Mouse (Mus musculus) Patski (cell line): ENCODE measurements at regions not wholly inside any gene's neighbourhood (a gene's known extent, or its start where the extent isn't known, plus 50 kb on each side); places are given as distances from the start of the nearest gene placed in this dataset.
A peak's percentile ranks its signal among the peaks of the same experiment; 100 is the strongest.

Experiments
- ATAC-seq: fragments of 100-300 bp; one replicate; pipeline ENCODE4 v1.8.0; 2021
- CTCF ChIA-PET: fragments of 350-600 bp; sonication (Branson Sonifier 250); formaldehyde crosslinking; loops from one replicate; lab custom pipeline; 2022; ENCODE audit warnings: inconsistent platforms; lab: Charles Lee
- POLR2A ChIA-PET: fragments of 350-600 bp; sonication (Branson Sonifier 250); formaldehyde crosslinking; loops from one replicate; lab custom pipeline; 2022; ENCODE audit warnings: antibody characterized with exemption, inconsistent platforms; lab: Charles Lee
- DNase-seq: peaks from one replicate; pipeline ENCODE4 v3.0.0-alpha.2; 2011; ENCODE audit warnings: low read depth, low spot score
- H3K27me3 ChIP-seq: fragments of 371-371 bp; one replicate; pipeline ENCODE4 v1.5.1; 2021
- CTCF ChIP-seq: fragments of 100-300 bp; IDR thresholded peaks from one replicate; pipeline ENCODE4 v1.5.1; 2021
- in situ Hi-C: fragments of 300-500 bp; cut with MboI; formaldehyde crosslinking; loops from 3 replicates; pipeline ENCODE4 v1.11.1; 2018; ENCODE audit warnings: low pct_unique_long_range_greater_than_20kb, mixed read lengths

- ChIA-PET POLR2A (interaction anchor here (0.5 kb wide), 1 partner anchor 667 kb away, joined by 3 read pairs; no protein-coding TSS in a partner anchor), CTCF (no interaction called here)
- DNase-seq: no peak
- in situ Hi-C loops: no loop called here
- no peaks in the 10 kb centered on the region for H3K27me3 ChIP-seq
- no peak for ATAC-seq
- no peak for TF ChIP-seq CTCF
Measured at GRCm38 (mm10) chr14:24794359-24794845, 307.5 kb downstream of the Rps24 start.

DNA sequence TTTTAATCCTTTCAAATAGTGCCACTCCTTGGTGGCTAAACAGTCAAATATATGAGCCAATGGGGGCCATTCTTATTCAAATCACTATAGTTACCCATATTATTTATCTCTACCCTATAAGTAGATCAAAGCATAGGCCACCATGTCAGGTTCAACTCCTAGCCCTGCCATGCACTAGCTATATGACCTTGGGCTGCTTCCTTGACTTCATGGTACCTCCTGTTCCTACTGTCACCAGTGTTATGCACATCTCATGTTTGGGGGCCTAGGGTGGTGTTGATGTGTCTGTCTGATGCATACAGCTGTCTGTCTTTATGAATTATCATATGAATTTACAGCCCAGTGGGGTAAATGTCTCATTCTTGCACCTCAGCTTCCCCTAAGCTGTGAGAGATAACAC is 310.6 kb downstream of the Rps24 start:
- no peaks in the 10 kb centered on the region for H3K27me3 ChIP-seq
- no peak for TF ChIP-seq CTCF
- in situ Hi-C loops: no loop called here
- ATAC-seq: no peak
- ChIA-PET POLR2A (no interaction called here), CTCF (no interaction called here)
- DNase-seq: no peak

DNA sequence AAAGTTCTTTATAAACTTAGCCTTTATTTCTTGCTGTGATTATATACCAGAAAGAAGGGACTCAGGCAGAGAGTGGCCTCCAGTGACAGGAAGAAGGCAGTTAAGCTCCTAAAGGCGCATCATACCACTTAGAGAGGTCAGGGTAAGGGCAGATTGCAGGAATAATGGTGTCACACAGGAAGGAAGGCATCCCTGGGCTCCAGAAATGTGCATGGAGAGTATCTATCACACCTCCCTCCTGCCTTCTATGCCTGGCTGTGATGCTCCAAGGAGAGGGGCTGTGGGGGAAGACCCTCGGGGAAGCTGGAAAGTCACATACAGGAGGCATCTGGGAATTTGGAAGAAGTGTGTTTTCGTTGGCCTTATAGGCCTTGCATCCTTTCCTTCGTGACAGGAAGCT is 311.1 kb downstream of the Rps24 start:
- no peaks in the 10 kb centered on the region for H3K27me3 ChIP-seq
- ATAC-seq (no peak), DNase-seq (no peak)
- ChIA-PET CTCF (no interaction called here), POLR2A (no interaction called here)
- no peak for TF ChIP-seq CTCF
- in situ Hi-C loops: no loop called here

DNA sequence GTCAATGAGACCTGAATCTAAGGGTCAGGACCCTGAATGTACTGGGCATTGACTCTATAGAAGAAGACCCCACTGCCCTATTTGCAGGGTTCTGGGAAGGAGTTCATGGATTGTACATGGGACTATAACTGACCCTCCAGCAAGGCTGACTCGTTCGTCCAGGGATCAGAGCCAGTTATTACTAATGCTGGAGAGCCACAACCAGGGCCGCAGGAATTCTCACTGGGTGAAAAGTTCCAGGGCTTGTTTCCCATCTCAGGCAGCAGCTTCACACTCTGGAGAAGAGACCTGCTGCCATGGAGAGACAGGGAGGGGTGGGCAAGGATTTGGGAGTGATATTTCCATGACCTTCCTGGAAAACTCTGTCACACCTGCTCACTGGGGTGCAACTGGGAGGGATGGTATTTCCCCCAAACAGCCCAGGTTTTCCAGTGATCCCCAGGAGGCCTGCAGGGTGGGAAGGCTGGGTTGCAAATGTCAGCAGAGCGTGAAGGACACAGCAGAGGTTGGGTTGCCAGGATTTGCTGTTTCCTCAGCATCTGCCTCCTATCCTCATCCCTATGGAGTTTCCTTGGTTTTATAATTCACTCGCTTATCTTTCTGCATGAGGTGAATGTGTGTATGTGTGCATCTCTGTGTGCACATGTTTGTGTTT is 316.2 kb downstream of the Rps24 start:
- in situ Hi-C loops: no loop called here
- ChIA-PET CTCF (interaction anchor here (1.3 kb wide), 1 partner anchor 36 kb away, joined by 3 read pairs; no protein-coding TSS in a partner anchor), POLR2A (interaction anchor here (0.7 kb wide), 1 partner anchor 380 kb away, joined by 4 read pairs; no protein-coding TSS in a partner anchor)
- TF ChIP-seq CTCF: no peak
- peak; percentile 53 for DNase-seq
- H3K27me3 ChIP-seq: no peaks in the 10 kb centered on the region
- peak; percentile 46 for ATAC-seq

GRCm38 (mm10) chr14:24807061-24807460 is 320.1 kb downstream of the Rps24 start:
- ATAC-seq (no peak), DNase-seq (no peak)
- POLR2A ChIA-PET: no interaction called here
- CTCF ChIA-PET: interaction anchor here (1.8 kb wide), 1 partner anchor 379 kb away, joined by 4 read pairs; no protein-coding TSS in a partner anchor
- peaks cover 4% of the 10 kb centered on the region for H3K27me3 ChIP-seq
- no peak for TF ChIP-seq CTCF
- in situ Hi-C loops: no loop called here

- TF ChIP-seq CTCF: no peak
- DNase-seq (peak; percentile 49), ATAC-seq (peak; percentile 48)
- no peaks in the 10 kb centered on the region for H3K27me3 ChIP-seq
- ChIA-PET POLR2A (interaction anchor here (0.5 to 0.7 kb wide), 3 partner anchors 9 to 1044 kb away, joined by 3 read pairs; no protein-coding TSS in a partner anchor), CTCF (interaction anchor here (1.2 kb wide), 2 partner anchors 23 to 34 kb away, joined by 3 read pairs; no protein-coding TSS in a partner anchor)
- in situ Hi-C loops: no loop called here
Measured at GRCm38 (mm10) chr14:24822876-24823567, 336.1 kb downstream of the Rps24 start.

- no peak for TF ChIP-seq CTCF
- DNase-seq: no peak
- CTCF ChIA-PET: interaction anchor here (1.2 kb wide), 1 partner anchor 35 kb away, joined by 3 read pairs; no protein-coding TSS in a partner anchor
- POLR2A ChIA-PET: interaction anchor here (0.6 kb wide), 1 partner anchor 191 kb away, joined by 3 read pairs; no protein-coding TSS in a partner anchor
- ATAC-seq: no peak
- H3K27me3 ChIP-seq: peaks cover 2% of the 10 kb centered on the region
- in situ Hi-C loops: no loop called here
Measured at GRCm38 (mm10) chr14:24824351-24824750, 337.4 kb downstream of the Rps24 start.

GRCm38 (mm10) chr14:24825722-24826386 is 338.9 kb downstream of the Rps24 start:
- in situ Hi-C loops: no loop called here
- DNase-seq (no peak), ATAC-seq (no peak)
- H3K27me3 ChIP-seq: peaks cover 6% of the 10 kb centered on the region
- ChIA-PET CTCF (no interaction called here), POLR2A (no interaction called here)
- TF ChIP-seq CTCF: no peak

DNA sequence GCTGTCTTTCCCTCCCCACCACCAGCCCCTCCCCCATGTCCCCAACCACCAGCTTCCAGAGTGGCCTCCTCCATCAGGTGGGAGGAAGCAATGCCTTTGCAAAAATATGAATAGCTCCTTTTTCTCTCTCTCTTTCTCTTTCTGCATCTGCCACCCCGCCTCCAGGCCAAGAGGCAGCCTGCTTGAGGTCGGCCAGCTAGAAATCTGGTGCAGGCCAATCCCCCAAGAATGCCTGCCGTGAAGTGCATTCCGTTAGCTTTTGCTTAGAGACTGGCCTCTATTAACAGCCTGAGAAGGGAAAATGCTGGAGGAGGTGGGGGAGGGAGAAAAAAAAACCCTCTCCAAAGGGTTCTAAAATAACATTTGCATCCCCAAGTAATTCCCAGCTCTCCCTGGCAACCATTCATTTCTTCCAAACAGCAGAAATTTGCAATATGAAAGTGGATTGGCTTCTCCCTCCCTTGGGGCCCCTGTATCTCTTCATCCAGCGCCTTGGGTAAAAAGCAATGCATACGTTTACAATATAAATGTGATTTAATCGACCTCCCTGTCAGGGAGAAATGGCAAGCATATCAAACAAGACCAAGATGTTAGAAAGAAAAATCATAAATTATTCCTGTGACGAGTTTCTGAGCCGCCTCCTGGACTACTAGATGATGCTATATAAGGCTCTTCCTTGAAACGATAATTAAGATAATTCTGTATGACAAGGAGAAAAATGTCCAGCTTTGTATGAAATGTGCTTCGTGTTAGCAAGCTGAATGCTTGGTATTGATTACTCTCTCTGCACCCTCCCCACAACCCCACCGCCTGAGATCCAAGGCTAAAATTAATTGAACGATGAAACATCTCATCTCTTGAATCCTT is 339.8 kb downstream of the Rps24 start:
- ChIA-PET CTCF (no interaction called here), POLR2A (no interaction called here)
- ATAC-seq (no peak), DNase-seq (no peak)
- no peak for TF ChIP-seq CTCF
- in situ Hi-C loops: no loop called here
- H3K27me3 ChIP-seq: peaks cover 6% of the 10 kb centered on the region
